Mouse (Mus musculus) forebrain, embryonic 15.5 days (tissue): Measurements from ENCODE around the gene Eprs. TPM values are rescaled to one million over a fixed set of nuclear protein-coding genes. Genes with fewer than 3 reads are reported as not detected.

Experiments
- ATAC-seq: fragments of 200-750 bp; cut with Nextera tagmentation; replicated peaks from 2 replicates; pipeline ENCODE4 v1.8.0; 2017; ENCODE audit warnings: mild to moderate bottlenecking, moderate TSS enrichment, moderate library complexity
- H3K27ac ChIP-seq: fragments of 300-500 bp; sonication (generic); replicated peaks from 2 replicates; pipeline ENCODE4 v1.5.1; 2015; ENCODE audit warnings: mild to moderate bottlenecking, inconsistent platforms
- H3K27me3 ChIP-seq: fragments of 300-500 bp; sonication (generic); 2 replicates; pipeline ENCODE4 v1.6.1; 2015; ENCODE audit warnings: inconsistent platforms
- H3K36me3 ChIP-seq: fragments of 300-500 bp; sonication (generic); 2 replicates; pipeline ENCODE4 v1.6.1; 2015; ENCODE audit warnings: mild to moderate bottlenecking, inconsistent platforms
- H3K4me1 ChIP-seq: fragments of 300-500 bp; sonication (generic); 2 replicates; pipeline ENCODE4 v1.6.1; 2015; ENCODE audit warnings: inconsistent platforms
- H3K4me2 ChIP-seq: fragments of 300-500 bp; sonication (generic); replicated peaks from 2 replicates; pipeline ENCODE4 v1.6.1; 2015; ENCODE audit warnings: mild to moderate bottlenecking, inconsistent platforms
- H3K4me3 ChIP-seq: fragments of 300-500 bp; sonication (generic); 2 replicates; pipeline ENCODE4 v1.5.1; 2015; ENCODE audit warnings: mild to moderate bottlenecking, inconsistent platforms
- H3K9ac ChIP-seq: fragments of 300-500 bp; sonication (generic); replicated peaks from 2 replicates; pipeline ENCODE4 v1.6.1; 2015; ENCODE audit warnings: mild to moderate bottlenecking, inconsistent platforms
- H3K9me3 ChIP-seq: fragments of 300-500 bp; sonication (generic); 2 replicates; pipeline ENCODE4 v1.6.1; 2016; ENCODE audit warnings: inconsistent platforms
- WGBS: fragments of 180-500 bp; shearing (Covaris S2); methylation state at CpG from one replicate; pipeline ENCODE4 v1.1.7; 2015; ENCODE audit warnings: mixed read lengths; 5-methylcytosine and 5-hydroxymethylcytosine counted together
- polyA plus RNA-seq: library from polyadenylated mRNA; unstranded; fragments of >200 nt; fragmentation: Nextera tagmentation; extraction: Ambion mirVana; gene quantifications from 2 replicates; pipeline ENCODE4 v1.2.1, GENCODE M21; 2015

The Eprs gene
- polyA plus RNA-seq, 1 experiment from 2014 or later = 150 TPM

DNA sequence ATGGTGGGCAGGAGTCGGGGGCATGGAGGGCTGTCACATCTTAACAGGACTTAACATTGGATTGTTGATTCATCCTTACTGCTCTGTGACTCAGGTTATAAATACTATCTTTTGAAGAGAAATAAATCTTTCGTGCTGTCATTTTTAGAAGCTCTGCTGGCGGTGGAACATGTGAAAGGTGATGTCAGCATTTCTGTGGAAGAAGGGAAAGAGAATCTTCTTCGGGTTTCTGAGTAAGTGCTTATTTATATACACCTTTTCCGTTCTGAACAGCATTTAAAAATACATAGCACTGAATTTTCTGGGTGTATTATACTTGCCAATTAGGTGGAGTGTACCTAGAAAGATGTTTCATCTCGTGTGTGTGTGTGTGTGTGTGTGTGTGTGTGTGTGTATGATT is 4.5 kb downstream of the Eprs start:
- WGBS = 95% methylated on average over 6 of the region's 6 CpGs
- peaks cover 29% of the 10 kb centered on the region for H3K36me3 ChIP-seq
- ATAC-seq = no peak

DNA sequence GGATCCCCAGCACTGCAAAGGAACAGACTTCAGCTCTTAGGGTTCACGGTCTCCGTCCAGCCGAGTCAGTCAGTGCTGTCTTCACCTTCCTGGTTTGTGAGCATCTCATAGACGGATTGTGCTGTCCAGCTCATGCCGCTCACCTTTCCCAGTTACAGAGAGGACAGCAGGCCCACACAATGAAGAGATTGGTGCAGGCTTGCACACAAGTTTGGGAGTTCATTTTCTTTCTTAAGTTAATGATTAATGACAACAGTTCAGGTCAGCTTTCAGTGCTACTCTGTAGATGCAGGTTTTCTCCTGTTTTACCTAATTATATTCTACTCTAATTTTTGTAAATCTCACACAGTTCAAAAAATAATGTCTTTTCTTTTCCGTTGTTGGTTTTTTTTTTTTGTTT is 7.1 kb downstream of the Eprs start:
- Histone ChIP-seq H3K27ac (no peak overlapping the region), H3K4me1 (peaks cover 7% of the 10 kb centered on the region), H3K4me3 (no peak overlapping the region), H3K9ac (no peak overlapping the region), H3K27me3 (no peaks in the 10 kb centered on the region), H3K4me2 (no peak overlapping the region), H3K9me3 (no peaks in the 10 kb centered on the region), H3K36me3 (peaks cover 50% of the 10 kb centered on the region)
- ATAC-seq = no peak
- 94% methylated on average over 6 of the region's 6 CpGs for WGBS

More for the DNA sequence above, 4.5 kb downstream of the Eprs start:
- Histone ChIP-seq H3K4me1 (peaks cover 21% of the 10 kb centered on the region), H3K4me3 (no peak overlapping the region), H3K4me2 (no peak overlapping the region), H3K27ac (no peak overlapping the region), H3K27me3 (no peaks in the 10 kb centered on the region), H3K9ac (no peak overlapping the region), H3K9me3 (no peaks in the 10 kb centered on the region)

DNA sequence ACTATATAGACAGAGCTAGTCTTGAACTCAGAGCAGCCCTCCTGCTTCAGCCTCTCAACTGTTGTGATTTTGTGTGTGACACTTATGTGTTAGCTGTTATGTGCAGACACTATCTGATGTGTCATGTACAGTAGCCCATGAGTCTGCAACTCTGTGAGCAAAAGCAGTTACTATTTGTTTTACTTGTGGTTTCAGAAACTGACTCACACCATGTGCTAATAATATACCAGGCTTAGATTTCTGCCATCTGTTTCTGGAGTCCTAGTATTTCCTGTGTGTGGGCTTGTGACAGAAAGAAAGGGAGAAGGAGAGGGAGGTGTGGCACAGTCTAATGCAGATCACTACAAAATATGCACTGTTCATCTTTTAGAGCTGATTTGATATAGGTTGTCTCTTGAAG is 13.5 kb downstream of the Eprs start:
- peaks cover 85% of the 10 kb centered on the region for H3K36me3 ChIP-seq
- no peaks in the 10 kb centered on the region for H3K9me3 ChIP-seq
- no peak overlapping the region for H3K4me2 ChIP-seq
- H3K9ac ChIP-seq = no peak overlapping the region
- no peak overlapping the region for H3K4me3 ChIP-seq
- H3K27ac ChIP-seq = no peak overlapping the region
- H3K4me1 ChIP-seq = no peaks in the 10 kb centered on the region
- no peak for ATAC-seq
- no peaks in the 10 kb centered on the region for H3K27me3 ChIP-seq

DNA sequence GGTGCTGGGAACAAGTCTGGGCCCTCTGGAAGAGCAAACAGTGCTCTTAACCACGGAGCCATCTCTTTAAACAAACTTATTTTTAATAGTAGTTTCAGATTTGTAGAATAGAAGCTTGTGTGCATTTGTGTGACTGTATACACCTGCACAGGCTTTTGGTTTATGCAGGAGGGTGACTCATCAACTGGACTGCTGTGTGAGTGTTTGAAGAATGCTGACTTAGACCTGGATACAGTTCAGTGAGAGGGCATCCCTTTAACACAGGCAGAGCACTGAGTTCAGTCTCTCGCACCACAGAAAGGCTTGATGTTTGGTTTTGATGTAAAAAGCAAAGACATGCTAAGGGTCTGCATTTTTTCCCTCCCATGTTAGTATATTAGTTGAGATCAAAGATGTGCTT is 14.6 kb downstream of the Eprs start:
- 96% methylated on average over 2 of the region's 2 CpGs for WGBS
- Histone ChIP-seq H3K9ac (no peak overlapping the region), H3K27ac (no peak overlapping the region), H3K9me3 (no peaks in the 10 kb centered on the region), H3K27me3 (no peaks in the 10 kb centered on the region), H3K4me2 (no peak overlapping the region), H3K4me3 (no peak overlapping the region), H3K36me3 (peaks cover 83% of the 10 kb centered on the region), H3K4me1 (no peaks in the 10 kb centered on the region)
- no peak for ATAC-seq

DNA sequence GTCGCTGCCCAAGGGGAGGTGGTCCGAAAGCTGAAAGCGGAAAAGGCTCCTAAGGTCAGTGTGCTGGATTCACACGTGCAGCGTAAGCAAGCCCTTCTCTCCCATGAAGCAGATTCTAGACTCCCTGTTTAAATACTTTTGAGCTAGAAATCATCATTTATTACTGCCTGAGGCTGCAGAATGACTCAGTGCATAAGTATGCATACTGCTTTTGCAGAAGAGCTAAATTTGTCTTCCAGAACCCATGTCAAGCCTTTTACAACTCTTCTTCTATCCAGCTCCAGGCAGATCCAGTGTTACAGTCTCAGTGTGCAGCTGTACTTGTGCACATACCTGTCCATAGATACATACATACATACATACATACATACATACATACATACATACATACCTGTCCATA is 38.8 kb downstream of the Eprs start:
- no peak overlapping the region for H3K9ac ChIP-seq
- no peaks in the 10 kb centered on the region for H3K9me3 ChIP-seq
- H3K4me1 ChIP-seq = no peaks in the 10 kb centered on the region
- no peak overlapping the region for H3K27ac ChIP-seq
- no peaks in the 10 kb centered on the region for H3K27me3 ChIP-seq
- no peak overlapping the region for H3K4me2 ChIP-seq
- H3K4me3 ChIP-seq = no peak overlapping the region
- 95% methylated on average over 5 of the region's 5 CpGs for WGBS
- ATAC-seq = no peak
- H3K36me3 ChIP-seq = peaks cover 75% of the 10 kb centered on the region

DNA sequence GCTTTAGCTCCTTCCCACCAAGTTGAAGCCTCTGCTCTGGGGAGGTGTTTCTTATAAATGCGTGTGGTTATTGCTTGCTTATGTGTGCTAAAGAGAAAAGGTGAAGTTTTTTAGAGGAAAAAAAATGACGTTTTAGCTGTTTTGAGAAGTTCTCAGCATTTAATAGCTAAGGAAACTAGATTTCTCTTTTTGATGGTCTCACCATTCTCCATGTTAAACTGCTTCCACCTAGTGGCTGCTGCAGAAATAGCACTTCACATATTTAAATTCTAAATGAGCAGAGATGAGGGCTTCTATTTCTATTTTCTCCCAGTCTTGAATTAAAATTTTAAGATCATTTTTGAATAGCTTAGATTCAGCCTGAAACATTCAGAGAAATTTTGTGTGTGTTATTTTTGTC is 41.2 kb downstream of the Eprs start:
- H3K4me1 ChIP-seq = no peaks in the 10 kb centered on the region
- H3K27ac ChIP-seq = no peak overlapping the region
- H3K9me3 ChIP-seq = no peaks in the 10 kb centered on the region
- WGBS = 48% methylated on average over 2 of the region's 2 CpGs
- no peak overlapping the region for H3K4me2 ChIP-seq
- no peaks in the 10 kb centered on the region for H3K27me3 ChIP-seq
- H3K9ac ChIP-seq = no peak overlapping the region
- H3K4me3 ChIP-seq = no peak overlapping the region
- peaks cover 76% of the 10 kb centered on the region for H3K36me3 ChIP-seq
- no peak for ATAC-seq

DNA sequence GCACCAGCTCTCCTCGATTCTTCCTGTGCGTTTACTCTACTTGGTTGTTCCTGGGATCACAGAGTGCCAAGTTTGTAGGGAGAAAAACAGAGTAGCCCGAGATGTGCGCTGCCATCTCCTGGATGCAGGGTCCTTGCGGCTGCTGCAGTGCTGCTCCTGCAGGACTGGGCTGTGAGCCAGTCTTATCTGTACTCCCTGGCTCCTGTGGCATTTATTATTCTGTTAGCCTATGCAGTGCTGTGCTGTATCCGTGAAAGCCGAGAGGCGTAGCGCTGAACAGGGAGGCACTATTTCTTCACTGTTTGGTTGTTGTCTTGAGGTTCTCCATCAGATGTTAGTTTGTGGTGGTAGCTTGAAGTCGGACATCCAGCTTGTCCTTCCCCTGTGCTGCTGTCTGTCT is 43.1 kb downstream of the Eprs start:
- H3K4me3 ChIP-seq = no peak overlapping the region
- ATAC-seq = no peak
- H3K4me1 ChIP-seq = no peaks in the 10 kb centered on the region
- no peak overlapping the region for H3K9ac ChIP-seq
- H3K9me3 ChIP-seq = no peaks in the 10 kb centered on the region
- WGBS = 86% methylated on average over 10 of the region's 10 CpGs
- H3K4me2 ChIP-seq = no peak overlapping the region
- H3K27ac ChIP-seq = no peak overlapping the region
- H3K36me3 ChIP-seq = peaks cover 76% of the 10 kb centered on the region
- no peaks in the 10 kb centered on the region for H3K27me3 ChIP-seq

DNA sequence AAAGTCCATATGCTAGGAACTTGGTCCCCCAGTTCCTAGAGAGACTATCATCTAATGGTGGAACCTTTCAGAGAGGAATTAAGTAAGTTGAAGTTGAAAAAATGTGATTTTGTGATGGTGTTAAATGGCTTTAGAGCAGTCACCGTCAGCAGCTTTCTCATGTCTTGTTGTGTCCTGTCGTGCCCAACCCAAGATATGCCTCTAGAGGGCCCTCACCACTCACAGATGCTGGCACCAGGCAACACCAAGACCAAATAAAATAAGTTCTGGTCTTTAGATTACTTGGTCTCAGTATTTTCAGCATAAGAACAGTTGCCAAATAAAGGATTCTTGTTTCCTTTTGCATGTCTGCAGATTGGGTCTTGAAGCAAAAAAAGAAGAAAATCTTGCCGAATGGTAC is 47.0 kb downstream of the Eprs start:
- no peak for ATAC-seq
- 76% methylated on average over 3 of the region's 3 CpGs for WGBS

DNA sequence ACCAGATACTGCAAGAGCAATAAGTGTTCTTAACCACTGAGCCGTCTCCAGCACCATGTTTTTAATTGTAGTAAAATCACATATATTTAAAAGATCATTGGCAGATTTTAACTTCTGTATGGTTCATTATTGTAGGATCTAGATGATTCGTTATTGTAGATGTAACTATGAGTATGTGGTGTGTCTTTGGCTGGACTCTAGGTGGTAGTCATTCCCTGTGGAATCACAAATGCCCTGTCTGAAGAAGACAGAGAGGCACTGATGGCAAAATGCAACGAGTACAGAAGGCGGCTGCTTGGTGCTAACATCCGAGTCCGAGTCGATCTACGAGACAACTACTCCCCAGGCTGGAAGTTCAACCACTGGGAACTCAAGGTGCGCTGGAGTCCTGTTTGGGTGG is 55.2 kb downstream of the Eprs start:
- H3K27me3 ChIP-seq = no peaks in the 10 kb centered on the region
- 85% methylated on average over 9 of the region's 9 CpGs for WGBS
- H3K36me3 ChIP-seq = peaks cover 67% of the 10 kb centered on the region

More for the DNA sequence above, 47.0 kb downstream of the Eprs start:
- Histone ChIP-seq H3K9ac (no peak overlapping the region), H3K4me1 (no peaks in the 10 kb centered on the region), H3K27me3 (no peaks in the 10 kb centered on the region), H3K4me2 (no peak overlapping the region), H3K9me3 (no peaks in the 10 kb centered on the region), H3K36me3 (peaks cover 81% of the 10 kb centered on the region), H3K27ac (no peak overlapping the region), H3K4me3 (no peak overlapping the region)

DNA sequence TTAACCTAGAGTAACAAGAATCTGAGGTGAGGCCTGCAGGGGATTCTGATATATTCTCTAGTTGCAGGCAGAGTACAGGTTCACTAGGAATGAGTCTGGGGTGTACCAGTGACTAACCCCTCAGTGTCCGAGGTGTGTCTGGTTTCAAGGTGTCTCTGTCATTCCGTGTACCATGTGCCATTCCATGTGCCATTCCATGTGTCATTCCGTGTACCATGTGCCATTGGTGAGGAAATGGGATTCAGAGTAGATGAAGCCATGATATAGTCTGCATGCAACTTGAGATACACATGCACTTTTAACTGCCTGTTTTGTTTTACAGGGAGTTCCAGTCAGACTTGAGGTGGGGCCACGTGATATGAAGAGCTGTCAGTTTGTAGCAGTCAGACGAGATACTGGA is 57.0 kb downstream of the Eprs start:
- no peak for ATAC-seq
- H3K4me3 ChIP-seq = no peak overlapping the region
- no peak overlapping the region for H3K9ac ChIP-seq
- no peak overlapping the region for H3K4me2 ChIP-seq
- 88% methylated on average over 5 of the region's 5 CpGs for WGBS
- no peaks in the 10 kb centered on the region for H3K4me1 ChIP-seq
- H3K27ac ChIP-seq = no peak overlapping the region
- H3K27me3 ChIP-seq = no peaks in the 10 kb centered on the region
- H3K36me3 ChIP-seq = peaks cover 65% of the 10 kb centered on the region
- no peaks in the 10 kb centered on the region for H3K9me3 ChIP-seq

More for the DNA sequence above, 55.2 kb downstream of the Eprs start:
- H3K9ac ChIP-seq = no peak overlapping the region
- H3K4me2 ChIP-seq = no peak overlapping the region
- no peak overlapping the region for H3K27ac ChIP-seq
- H3K4me1 ChIP-seq = no peaks in the 10 kb centered on the region
- H3K4me3 ChIP-seq = no peak overlapping the region
- no peaks in the 10 kb centered on the region for H3K9me3 ChIP-seq
- no peak for ATAC-seq

DNA sequence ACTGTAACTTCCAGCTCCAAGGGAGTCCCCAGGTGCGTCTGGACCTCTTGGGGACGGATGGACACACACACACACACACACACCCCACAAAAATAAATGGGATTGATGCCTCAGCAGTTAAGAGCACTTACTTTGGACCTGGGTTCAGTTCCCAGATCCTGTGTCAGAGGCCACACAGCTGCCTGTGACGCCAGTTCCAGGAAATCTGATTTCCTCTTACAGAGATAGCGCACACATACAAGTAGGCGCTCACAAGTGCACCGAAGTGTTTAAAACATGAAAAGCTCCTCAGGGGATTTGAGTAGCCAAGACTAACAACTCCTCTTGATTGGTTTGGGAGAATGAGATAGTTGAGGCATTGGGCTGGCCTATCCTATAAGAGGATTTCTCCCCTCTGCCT is 57.9 kb downstream of the Eprs start:
- no peak overlapping the region for H3K27ac ChIP-seq
- no peaks in the 10 kb centered on the region for H3K27me3 ChIP-seq
- H3K36me3 ChIP-seq = peaks cover 61% of the 10 kb centered on the region
- no peaks in the 10 kb centered on the region for H3K4me1 ChIP-seq
- H3K9ac ChIP-seq = no peak overlapping the region
- no peak overlapping the region for H3K4me3 ChIP-seq
- ATAC-seq = no peak
- H3K4me2 ChIP-seq = no peak overlapping the region
- H3K9me3 ChIP-seq = no peaks in the 10 kb centered on the region
- WGBS = 95% methylated on average over 6 of the region's 6 CpGs

DNA sequence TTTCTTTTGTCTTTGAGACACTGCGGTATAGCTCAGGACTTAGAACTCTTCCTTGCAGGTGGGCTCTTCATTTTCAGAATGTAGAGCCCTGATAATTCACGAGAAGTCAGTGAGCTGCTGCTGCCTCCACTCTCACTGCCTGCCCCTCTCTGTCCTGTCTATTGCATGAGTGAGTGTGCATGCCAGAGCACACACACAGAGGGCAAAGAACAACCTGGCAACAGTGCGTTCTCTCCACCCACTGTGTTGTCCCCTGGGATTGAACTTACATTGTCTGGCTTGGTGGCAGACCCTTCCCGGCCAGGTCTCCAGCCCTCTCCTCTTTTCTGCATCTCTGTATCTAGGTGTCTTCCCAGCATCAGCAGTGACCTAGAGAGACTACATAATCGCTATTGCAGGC is 63.7 kb downstream of the Eprs start:
- Histone ChIP-seq H3K9me3 (no peaks in the 10 kb centered on the region), H3K4me3 (no peak overlapping the region), H3K36me3 (peaks cover 36% of the 10 kb centered on the region), H3K4me1 (no peaks in the 10 kb centered on the region), H3K4me2 (no peak overlapping the region), H3K27ac (no peak overlapping the region), H3K27me3 (no peaks in the 10 kb centered on the region), H3K9ac (no peak overlapping the region)
- no peak for ATAC-seq
- 94% methylated on average over 5 of the region's 5 CpGs for WGBS

DNA sequence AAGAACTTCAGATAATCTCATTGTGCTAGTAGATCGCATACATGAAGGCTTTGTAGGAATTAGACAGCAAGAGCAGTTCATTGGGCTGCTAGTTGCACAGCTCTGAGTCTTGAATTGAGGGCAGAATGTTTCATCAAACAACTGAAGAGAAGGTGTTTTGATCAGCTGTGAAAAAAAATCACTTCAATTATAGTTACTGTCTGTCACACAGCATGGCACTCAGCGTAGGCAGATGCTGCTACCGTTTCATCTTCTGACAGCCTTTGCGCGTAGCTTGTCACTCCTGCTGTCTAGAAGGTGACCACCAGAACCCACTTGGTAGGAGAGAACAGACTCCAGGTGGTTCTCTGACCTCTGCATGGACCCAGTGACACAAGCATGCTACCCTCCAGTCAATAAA is 67.6 kb downstream of the Eprs start:
- ATAC-seq = peak; percentile 41; the same call in 1 of the 2 replicates

More for the DNA sequence above, 67.6 kb downstream of the Eprs start:
- H3K27me3 ChIP-seq = no peaks in the 10 kb centered on the region
- no peak overlapping the region for H3K9ac ChIP-seq
- H3K4me2 ChIP-seq = no peak overlapping the region
- 66% methylated on average over 5 of the region's 5 CpGs for WGBS
- no peak overlapping the region for H3K4me3 ChIP-seq
- no peaks in the 10 kb centered on the region for H3K9me3 ChIP-seq
- no peaks in the 10 kb centered on the region for H3K4me1 ChIP-seq
- no peak overlapping the region for H3K27ac ChIP-seq
- H3K36me3 ChIP-seq = peaks cover 17% of the 10 kb centered on the region
